Mouse (Mus musculus): ENCODE measurements around the gene Stk32c.
A peak's percentile ranks its signal among the peaks of the same experiment; 100 is the strongest.

Stk32c gene

GRCm38 (mm10) chr7:139212754-139213745 is at the start of gene Stk32c, which contains the start of gene Lrrc27:
Gene Stk32c, minus strand, starts transcription at chr7:139213307.
Gene Lrrc27, plus strand, starts transcription at chr7:139212988.
- peak; percentile 99 for DNase-seq (ENCODE audit: inconsistent age in 2 of 2, low spot score in 1 of 2)

GRCm38 (mm10) chr7:139257752-139258542 is 44.8 kb upstream of the Stk32c start:
- DNase-seq (ENCODE audit: inconsistent age in 2 of 2, low spot score in 1 of 2) = no peak

GRCm38 (mm10) chr7:139254626-139255025 is 41.5 kb upstream of the Stk32c start:
- no peak for DNase-seq (ENCODE audit: inconsistent age in 2 of 2, low spot score in 1 of 2)

GRCm38 (mm10) chr7:139253462-139253861 is 40.4 kb upstream of the Stk32c start:
- DNase-seq (ENCODE audit: inconsistent age in 2 of 2, low spot score in 1 of 2) = no peak

GRCm38 (mm10) chr7:139252986-139253385 is 39.9 kb upstream of the Stk32c start:
- peak; percentile 53 to 78 for DNase-seq (ENCODE audit: inconsistent age in 2 of 2, low spot score in 1 of 2)

- DNase-seq (ENCODE audit: inconsistent age in 2 of 2, low spot score in 1 of 2) = peak; percentile 68 to 83
Observed at GRCm38 (mm10) chr7:139252566-139252965, 39.5 kb upstream of the Stk32c start.

GRCm38 (mm10) chr7:139251881-139252301 is 38.8 kb upstream of the Stk32c start:
- DNase-seq (ENCODE audit: inconsistent age in 2 of 2, low spot score in 1 of 2) = peak; percentile 72 to 87

- DNase-seq (ENCODE audit: inconsistent age in 2 of 2, low spot score in 1 of 2) = peak in 1 of 2 experiments; percentile 56
Observed at GRCm38 (mm10) chr7:139249406-139250210, 36.5 kb upstream of the Stk32c start.

- peak; percentile 48 to 92 for DNase-seq (ENCODE audit: inconsistent age in 2 of 2, low spot score in 1 of 2)
Observed at GRCm38 (mm10) chr7:139248615-139249405, 35.7 kb upstream of the Stk32c start.

- DNase-seq (ENCODE audit: inconsistent age in 2 of 2, low spot score in 1 of 2) = peak; percentile 90 to 97
Observed at GRCm38 (mm10) chr7:139247881-139248614, 34.9 kb upstream of the Stk32c start, which contains the start of gene Pwwp2b. Gene Pwwp2b, plus strand, starts transcription at chr7:139248482.

- peak; percentile 71 to 91 for DNase-seq (ENCODE audit: inconsistent age in 2 of 2, low spot score in 1 of 2)
Observed at GRCm38 (mm10) chr7:139246931-139247880, 34.1 kb upstream of the Stk32c start.

GRCm38 (mm10) chr7:139246086-139246485 is 33.0 kb upstream of the Stk32c start:
- peak; percentile 68 to 85 for DNase-seq (ENCODE audit: inconsistent age in 2 of 2, low spot score in 1 of 2)

- DNase-seq (ENCODE audit: inconsistent age in 2 of 2, low spot score in 1 of 2) = no peak
Observed at GRCm38 (mm10) chr7:139239432-139239831, 26.3 kb upstream of the Stk32c start.

- peak in 1 of 2 experiments; percentile 65 for DNase-seq (ENCODE audit: inconsistent age in 2 of 2, low spot score in 1 of 2)
Observed at GRCm38 (mm10) chr7:139235651-139236358, 22.7 kb upstream of the Stk32c start.

- peak; percentile 45 to 71 for DNase-seq (ENCODE audit: inconsistent age in 2 of 2, low spot score in 1 of 2)
Observed at GRCm38 (mm10) chr7:139234426-139235188, 21.5 kb upstream of the Stk32c start.

- peak; percentile 91 to 97 for DNase-seq (ENCODE audit: inconsistent age in 2 of 2, low spot score in 1 of 2)
Observed at GRCm38 (mm10) chr7:139233714-139234113, 20.6 kb upstream of the Stk32c start.
